Mouse (Mus musculus) hindlimb bud, embryonic 11.5 days (tissue): Measurements from ENCODE around the gene Cacna1b.

Source experiments
- DNase-seq: peaks from one replicate; pipeline ENCODE4 v3.0.0-alpha.2; 2012; ENCODE audit warnings: low read depth, low spot score; ENCODE audit errors: extremely low spot score

The Cacna1b gene

DNA sequence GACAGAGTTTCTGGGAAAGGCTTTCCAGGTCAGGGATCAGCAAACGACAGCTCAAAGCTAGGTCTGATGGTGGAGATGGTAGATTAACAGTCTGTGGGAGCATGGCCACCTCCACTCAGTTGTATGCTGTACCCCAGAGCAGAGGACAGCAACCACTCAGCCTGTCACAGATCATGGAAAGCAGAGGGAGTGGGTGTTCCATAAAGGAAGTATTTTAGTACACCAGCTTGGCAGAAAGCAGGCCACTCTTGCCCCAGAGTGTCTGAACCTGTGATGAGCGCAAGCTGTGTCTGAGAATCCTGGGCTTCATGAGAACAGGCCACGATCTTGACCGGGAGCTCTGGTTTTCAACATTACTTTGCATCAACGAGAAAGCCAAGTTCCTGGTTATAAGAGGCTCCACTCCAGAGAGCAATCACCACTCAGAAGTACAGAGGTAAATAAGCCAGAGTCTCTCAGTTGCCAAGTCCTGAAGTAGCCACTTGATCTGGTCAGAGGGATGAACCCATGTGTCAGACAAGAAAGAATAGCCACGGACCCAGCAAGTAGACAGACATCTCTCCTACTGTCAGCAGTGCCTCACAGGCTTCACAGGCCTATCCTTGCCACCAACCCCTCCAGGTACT lies 103.7 kb downstream of the Cacna1b start:
- no peak for DNase-seq

DNA sequence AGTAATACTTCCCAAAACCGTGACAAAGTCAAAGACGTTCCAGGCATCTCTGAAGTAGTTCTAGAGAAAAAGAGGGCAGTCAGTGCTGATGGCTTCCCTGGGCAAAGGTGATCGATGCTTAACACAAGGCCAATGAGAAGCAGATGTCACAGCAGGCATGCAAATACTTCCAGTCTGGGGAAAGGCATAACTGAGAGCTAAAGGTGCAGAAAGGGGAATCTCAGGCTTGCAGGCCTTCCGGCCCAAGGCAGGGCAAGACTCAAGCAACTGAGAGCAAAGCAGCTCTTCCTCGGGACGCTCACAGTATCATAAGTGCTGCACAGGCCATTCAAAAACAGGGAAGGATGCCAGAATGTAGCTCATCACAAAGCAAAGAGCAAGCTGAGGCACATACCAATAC lies 114.4 kb downstream of the Cacna1b start:
- no peak for DNase-seq

DNA sequence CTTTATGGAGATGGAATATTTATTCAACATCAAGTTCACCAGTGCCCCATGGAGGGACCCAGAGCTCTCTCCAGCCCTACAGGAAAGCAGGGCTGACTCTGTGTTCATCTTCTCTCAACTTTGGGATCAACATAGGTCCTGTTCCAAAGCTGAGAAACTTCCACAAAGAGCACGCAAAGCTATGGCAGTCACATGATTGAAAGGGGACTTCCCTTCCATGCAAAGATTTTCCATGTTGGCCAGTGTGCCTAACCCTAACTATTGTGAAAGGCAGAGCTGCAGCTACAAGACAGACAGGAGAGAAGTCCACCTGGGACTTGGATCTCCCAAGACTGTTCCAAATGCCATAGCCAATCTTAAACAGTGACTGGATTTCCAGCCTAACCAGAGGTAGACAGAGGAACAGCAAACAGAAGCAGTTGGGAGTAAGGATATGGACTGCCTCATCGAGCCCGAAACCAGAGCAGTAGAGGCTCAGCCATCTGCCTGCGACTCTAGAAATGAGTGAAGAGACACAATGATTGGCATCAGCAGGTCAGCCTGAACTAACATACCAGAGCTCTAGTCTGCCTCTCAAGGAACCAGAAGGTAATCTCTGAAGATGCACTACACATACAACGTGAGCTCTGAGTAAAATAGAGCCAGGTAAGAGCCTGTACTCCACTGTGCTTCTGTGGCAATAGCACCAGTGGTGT lies 116.4 kb downstream of the Cacna1b start:
- no peak for DNase-seq

DNA sequence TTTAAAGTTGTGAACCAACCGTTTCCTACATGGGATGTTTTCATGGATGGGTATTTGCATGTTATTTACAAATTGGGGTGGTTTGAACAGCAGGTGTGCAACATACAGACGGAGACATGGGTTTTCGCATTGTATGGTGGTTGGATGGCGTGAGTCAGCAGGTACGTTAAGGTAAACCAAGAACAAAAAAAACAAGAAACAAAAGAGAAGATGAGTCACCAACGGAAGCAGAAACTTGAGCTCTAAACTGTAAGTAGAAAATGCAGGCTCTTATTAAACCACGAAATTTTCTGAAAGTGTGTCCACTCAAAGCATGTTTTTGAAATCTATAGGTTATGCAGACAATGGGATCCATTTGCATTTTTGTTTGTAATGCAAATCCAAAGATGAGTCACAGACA lies 120.1 kb downstream of the Cacna1b start:
- no peak for DNase-seq

DNA sequence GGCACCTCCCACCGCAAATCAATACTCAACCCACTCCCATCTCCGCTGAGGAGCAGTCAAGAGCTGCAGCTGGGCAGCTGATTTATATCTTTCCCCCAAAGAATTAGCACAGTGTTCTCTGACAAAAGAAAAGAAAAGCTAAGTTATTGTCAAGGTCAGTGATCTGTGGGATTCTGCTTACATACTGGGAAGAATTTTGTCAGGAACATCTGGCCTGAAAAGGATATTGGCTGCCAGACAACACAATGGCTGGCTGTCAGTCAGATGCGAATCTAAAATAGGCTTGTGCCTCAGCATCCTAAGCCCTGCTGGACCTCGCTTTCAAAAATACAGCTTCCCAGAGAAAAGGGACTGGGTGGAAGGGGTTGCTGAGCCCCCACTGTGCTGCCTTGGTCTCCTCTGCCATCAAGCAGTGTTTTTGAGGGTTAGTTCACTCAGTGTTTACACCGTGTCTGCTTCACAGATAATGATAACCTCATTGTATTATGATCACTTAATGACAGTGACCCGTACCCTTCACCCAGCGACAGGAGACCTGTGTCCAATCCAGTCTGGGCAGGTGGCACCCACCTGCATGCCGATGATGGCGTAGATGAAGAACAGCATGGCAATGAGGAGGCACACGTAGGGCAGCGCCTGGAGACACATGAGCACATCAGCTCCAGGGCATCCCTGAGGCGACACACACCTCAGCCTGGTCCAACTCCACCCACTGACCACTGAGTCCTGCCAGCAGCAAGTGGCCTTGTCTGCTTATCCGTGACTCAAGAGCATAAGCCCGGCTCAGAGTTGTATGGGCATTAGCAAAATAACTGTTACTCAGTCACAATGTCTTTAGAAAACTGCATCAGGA lies 124.6 kb downstream of the Cacna1b start:
- no peak for DNase-seq

DNA sequence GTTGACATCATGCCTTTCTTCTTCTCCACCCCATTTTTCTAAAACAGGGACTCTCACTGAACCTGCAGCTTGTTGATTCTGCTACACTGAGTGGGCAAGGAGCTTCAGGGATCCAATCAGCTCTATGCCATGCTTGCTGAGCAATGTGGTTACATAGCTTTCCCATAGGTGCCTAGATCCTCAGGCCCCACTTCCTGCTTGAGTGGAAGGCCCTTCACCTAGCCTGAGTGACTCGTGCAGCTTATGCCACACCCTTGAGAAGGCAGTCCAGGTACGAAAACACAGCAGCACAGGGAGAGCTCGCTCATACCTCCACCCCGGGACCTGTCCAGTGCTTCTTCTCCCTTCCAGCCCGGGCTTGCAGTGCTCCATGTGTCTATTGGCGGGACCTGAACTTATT lies 129.3 kb downstream of the Cacna1b start:
- no peak for DNase-seq

DNA sequence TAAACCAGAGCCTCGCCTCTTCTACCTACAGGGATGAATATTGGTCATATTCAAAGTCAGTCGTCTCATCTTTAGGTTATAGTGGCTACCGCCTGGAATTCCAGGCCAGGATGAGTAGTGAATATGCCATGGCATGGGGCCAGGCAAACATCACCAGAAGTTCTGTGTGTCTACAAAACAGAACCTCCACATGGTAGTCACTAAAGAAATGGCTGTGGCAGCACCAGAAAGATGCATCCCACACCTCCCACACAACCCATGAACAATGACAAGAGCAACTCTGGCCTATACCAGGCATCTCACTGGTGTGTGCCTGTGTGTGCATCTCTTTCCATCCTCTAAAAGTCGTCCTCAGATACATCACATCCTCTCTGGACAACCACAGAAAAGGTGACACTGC lies 145.8 kb downstream of the Cacna1b start:
- DNase-seq = no peak

DNA sequence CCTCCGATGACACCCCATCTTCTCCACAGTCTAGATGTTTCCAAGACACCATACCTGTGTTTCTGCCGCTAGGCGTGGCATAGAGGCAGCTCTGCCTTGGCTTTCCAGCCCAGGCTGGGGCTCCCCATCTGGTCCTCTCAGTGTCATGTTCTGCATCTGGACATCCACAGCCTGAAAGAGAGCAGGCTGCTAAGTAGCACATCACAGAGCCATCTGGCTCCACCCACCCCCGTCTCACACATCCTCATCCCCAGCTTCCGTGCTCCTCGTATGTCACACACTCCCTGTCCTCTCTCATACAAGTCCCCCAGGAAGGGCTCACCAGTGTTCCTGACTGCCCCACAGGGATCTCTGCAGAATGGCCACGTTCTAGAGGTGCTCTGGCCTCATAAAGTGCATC lies 153.2 kb downstream of the Cacna1b start:
- no peak for DNase-seq

DNA sequence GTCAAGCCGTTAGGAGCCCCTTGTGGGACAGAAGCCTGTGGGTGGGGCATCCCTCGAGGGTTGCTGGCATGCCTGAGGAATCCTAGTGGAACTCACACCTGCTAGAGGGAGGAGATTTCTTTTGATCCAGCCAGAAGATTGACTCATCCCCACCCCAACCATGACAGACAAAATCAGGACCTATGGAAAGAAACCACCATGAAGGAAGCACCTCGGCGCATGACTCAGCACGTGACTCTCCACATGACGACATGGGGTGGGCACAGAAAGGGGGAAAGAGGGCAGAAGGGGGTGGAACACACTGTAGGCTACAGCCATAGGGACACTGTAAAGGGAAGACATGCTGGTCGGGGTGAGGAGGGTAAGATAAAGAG lies 154.2 kb downstream of the Cacna1b start:
- DNase-seq = no peak

DNA sequence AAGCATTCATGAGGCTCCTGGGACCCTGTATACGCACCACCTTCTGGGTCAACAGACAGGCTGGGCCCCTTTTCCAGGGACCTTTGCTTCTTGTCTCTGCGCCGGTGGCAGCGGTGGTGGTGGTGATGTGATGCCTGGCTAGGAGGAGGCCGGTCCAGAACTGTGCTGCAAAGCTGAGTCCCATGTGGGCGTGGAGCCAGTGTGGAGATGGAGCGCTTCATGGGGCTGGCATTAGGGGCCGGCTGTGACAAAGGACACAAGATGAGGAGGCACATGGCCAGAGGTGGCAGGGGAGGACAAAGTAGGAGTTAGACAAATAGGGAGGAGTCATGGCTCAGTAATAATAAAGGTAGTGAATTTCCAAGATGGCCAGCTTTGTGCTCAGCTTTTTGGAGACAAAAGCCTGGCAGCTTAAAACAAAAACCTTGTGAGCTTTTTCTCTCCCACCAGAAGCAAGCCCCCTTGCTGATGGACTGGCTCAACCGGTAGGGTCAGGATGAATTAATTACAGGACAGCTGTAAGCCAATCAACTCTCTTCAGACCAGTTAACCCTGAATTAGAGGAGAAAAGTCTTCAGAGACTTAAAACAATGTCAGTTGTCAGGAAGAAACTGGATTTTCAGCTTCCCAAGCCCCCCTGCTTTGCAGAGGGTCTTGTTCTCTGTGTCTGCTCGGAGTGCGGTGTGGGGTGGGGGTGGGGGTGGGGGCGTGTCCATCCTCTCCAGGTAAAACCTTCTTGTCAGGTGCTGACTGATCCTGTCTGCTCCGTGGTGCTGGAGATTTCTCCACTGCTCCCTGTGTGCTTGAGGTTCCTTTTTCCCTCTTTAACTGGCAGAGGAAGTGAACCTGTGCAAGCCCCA lies 154.8 kb downstream of the Cacna1b start:
- DNase-seq = no peak

DNA sequence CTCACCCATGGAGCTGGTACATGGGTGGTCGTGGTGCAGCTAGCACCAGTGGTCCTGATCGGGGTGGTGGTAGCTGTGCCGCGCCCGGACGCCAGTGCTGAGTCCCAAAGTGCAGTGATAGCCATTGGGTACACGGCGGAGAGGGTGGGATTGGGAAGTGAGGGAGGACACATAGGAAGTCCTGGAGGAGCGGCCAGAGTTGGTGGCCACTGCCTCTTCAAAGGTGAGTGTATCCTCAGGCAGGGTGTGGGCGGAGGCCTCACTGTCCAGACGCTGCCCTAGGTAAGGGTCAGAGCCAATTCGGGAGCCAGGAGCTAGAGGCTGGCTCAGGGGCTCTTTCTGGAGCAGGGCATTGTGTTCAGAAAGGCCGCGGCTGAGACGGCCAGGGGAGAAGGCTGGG lies 156.4 kb downstream of the Cacna1b start:
- DNase-seq = no peak

DNA sequence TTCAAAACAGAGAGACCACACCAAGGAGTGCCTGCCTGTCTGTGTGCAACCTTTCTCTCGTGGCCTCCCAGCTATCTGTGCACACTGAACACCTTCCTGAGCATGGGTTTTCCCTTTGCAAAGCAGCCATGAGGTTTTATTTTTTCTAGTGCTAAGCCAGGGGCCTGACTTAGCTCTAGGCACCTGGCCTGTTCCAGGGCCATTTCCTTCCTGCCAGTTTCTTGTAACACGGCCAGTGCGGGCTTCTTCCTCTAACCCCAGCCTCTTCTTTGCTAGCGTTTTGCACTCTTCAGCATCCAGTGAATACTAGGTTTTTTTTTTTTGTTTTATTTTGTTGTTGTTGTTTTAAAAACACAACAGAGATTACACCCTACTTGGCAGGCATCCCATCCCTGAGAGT lies 157.9 kb downstream of the Cacna1b start:
- DNase-seq = no peak

DNA sequence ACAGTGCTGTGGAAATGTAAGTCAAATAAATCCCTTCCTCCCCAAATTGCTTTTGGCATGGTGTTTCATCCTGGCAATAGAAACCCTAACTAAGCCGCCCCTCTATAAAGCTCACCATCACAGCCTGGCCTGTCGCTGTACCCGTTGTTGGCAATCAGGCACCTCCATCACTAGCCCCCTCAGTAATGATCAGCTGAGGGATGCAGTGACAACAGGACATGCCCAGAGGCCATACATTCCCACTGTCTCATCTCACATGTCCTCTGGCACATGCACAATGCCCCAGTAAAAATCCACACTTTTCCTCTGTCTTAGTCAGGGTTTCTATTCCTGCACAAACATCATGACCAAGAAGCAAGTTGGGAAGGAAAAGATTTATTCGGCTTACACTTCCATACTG lies 173.5 kb downstream of the Cacna1b start:
- no peak for DNase-seq

DNA sequence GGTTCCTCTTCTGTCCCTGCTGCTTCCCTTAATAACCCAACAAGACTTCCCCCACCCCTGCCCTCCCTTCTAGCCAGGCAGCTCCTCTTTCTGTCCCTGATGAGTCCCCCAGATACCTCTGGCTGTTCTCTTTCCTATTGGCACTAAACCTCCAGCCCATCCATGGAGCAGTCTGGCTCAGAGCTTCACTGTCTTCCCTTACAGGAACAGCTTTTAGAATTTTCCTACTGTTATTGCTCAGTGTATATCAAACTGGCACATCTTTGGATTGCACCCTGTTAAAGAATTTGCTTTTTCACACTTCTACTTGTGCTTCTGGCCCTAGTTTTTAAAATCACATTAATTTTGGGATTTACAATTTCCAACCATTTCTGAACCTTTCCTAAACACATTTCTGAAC lies 175.0 kb downstream of the Cacna1b start:
- DNase-seq = no peak

DNA sequence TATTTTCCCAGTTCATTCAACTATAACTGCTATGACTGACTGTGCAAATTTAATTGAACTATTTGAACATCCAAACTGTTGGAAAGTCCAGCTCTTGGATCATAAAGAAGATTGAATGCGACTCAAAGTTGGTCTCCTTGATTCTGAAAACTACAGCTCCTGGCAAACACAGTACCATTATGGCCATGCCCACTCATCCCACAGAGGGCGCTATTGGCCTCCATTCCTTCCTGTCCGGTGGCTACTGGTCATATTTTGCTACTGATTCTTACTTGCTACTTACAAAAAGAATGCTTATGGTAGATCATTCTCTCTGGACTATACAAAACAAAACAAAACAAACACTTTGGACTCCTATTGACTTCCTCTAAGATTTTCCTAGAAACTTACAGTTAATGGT lies 188.3 kb downstream of the Cacna1b start:
- DNase-seq = no peak

DNA sequence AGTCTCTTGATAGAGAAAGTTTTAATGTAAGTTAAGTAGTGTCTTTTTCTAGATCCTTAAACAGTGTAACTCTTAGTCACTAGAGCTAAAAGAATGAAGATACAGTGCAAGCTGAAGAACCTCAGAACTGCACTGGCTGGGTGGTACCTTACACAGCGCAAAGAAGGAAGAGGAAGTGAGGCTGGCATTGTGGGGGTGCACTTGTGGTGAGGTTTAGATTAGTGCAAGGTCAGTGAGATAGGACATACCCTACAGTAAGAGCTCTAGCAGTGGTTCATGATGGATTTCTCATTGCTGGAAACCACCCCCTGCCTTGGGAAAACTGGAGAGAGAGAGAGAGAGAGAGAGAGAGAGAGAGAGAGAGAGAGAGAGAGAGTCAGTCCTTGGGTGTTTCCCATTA lies 192.0 kb downstream of the Cacna1b start:
- DNase-seq = no peak

DNA sequence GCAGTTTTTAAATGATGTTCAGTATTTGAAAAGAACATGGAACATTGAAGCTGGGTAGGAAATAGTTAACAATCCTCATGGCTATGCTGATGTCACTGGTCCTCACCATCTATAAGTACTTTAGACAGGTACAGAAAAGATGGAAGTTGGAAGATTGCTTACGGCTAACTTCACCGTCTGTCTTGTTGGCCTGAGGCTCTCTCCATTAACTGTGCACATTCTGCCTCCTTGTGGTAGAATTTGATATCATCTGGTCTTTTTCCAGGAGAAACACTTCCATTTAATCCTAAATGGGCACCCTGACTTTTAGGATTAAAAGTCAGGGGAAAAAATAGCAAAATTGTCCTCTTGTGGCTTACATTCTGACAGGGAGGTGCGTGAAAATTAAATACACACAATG lies 194.4 kb downstream of the Cacna1b start:
- peak; percentile 46 for DNase-seq

DNA sequence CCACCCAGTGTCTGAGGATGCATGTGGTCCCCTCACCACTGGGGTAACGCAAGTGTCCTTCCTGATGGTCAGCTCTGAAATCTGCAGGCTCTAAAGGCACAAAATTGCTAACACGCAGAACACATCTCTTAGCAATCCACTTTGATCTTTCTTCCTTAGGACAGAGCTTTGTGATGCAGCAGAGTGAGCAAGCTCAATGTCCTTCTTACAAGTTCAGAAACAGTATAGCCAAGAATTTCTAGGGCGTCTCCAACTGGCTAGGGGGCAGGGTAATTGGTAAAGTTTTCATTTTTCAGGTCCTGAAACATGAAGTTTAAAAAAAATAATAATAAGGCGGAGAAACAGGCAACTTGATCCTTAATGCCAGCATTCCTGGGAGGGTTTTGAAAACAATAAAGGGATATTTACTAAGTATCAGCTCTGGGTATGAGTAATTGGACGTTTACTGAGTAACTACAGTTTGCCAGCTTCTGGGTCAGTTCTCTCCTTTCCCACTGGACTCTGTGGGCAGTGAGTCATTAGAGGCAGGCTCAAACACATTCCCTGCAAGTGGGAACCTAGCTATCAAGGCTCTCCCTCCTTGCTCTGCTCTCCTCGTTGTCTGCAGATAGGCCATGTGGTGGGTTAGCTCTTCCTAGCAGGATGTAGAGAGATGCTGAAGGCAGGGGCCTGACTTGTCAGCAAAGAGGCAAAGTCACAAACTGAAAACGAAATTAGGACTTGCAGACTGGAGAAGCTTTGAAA lies 200.2 kb downstream of the Cacna1b start:
- no peak for DNase-seq

DNA sequence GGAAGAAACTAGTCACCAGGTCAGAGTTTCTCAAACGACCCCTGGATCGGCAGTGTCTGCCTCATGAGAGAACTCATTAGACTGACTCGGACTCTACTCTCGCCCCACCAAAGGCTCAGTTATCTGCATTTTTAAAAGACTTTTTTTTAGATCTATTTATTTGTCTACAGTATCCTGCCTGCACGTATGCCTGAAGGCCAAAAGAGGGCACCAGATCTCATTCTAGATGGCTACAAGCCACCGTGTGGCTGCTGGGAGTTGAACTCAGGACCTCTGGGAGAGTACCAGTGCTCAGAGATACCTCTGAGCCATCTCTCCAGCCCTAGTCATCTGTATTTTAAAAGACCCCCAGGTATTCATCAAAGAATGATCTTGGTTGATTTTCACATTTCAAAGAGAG lies 201.0 kb downstream of the Cacna1b start:
- no peak for DNase-seq

DNA sequence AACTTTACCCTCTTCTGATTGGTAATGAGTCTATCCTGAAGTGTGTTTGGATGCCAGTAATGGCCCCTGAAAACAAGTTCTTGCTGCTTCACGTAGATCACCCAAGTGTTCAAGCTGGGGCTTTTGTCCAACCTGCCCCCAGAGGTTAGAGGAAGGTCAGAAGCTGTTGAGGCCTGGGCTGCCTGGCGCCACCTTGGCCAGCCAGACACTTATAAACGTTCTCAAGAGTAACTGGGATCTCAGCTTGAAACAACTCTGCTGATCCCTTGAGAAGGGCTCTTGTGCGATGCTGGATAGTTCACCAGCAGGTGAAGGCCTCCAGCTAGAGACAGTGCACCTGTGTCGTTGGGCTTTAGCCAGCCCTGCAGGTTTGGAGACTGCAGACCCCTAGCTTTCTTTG lies 202.8 kb downstream of the Cacna1b start:
- no peak for DNase-seq

DNA sequence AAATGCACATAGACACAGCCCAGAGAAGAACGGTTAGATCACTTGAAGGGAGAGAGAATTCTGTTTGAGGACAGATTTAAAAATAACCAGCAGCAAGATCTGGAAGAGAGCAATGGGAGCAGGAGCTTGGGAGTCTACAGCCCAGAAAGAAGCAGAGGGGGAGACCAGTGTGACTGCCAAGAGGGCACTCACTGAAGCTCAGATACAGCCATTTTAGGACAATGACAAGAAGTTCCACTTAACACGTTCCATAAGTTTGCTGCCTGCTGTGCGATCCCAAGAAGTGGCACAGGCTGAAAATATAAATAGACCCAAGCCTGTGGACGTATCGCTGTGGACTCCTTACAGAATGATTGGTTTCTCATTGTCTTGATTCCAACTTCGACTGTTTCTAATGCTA lies 206.6 kb downstream of the Cacna1b start:
- DNase-seq = no peak
